Mouse (Mus musculus) cerebellum, adult 11 months (tissue): ENCODE data around the gene Pld4.
A peak's percentile ranks its signal among the peaks of the same experiment; 100 is the strongest.

ENCODE experiments used
- DNase-seq: peaks from one replicate; pipeline ENCODE4 v3.0.0; 2022

Pld4 gene

GRCm38 (mm10) chr12:112738281-112739022, 22.0 kb upstream of the Pld4 start:
- DNase-seq: peak; percentile 54

- DNase-seq: peak; percentile 45
These were observed 21.4 kb upstream of the Pld4 start for GRCm38 (mm10) chr12:112739023-112739568.

- peak; percentile 16 for DNase-seq
These were observed 17.7 kb upstream of the Pld4 start for GRCm38 (mm10) chr12:112742768-112743167.

DNA sequence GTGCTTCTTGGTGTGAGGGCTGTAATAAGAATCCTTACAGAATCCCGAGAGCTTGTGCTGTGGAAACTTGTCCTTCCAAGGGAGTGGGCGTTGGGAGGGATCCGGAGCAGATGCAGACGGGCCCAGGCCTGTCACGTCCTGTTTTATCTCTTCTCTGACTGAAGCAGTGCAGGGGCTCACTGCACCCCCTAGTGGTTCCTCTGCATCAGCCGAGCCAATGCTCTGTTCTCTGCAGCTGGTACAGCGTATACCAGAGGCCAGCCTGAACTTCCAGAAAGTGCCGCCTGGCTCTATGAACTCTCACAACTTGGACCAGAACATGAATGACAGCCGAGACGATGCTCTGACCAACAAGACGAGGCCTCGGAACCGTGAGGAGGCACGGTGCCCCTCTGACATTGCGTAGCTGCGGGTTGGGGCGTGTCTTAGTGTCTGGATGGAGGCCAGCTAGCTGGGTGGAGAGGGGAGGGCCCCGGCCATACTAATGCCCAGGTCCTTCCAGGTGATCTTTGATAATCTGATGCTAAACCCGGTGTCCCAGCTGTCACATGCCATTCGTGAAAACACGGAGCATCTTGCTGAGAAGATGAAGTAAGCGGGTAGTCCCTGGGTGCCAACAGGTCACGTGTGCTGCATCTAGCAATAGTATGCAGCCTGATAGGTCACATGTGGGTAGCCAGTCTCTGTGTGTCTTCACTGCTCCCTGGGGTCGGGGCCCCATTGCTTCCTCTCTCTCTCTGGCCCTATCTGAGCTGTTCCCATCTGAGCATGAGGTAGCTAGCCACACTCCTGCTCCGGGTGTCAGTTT, 17.1 kb upstream of the Pld4 start:
- peak; percentile 69 for DNase-seq

- peak; percentile 24 for DNase-seq
These were observed 16.2 kb upstream of the Pld4 start for GRCm38 (mm10) chr12:112744211-112744610.

DNA sequence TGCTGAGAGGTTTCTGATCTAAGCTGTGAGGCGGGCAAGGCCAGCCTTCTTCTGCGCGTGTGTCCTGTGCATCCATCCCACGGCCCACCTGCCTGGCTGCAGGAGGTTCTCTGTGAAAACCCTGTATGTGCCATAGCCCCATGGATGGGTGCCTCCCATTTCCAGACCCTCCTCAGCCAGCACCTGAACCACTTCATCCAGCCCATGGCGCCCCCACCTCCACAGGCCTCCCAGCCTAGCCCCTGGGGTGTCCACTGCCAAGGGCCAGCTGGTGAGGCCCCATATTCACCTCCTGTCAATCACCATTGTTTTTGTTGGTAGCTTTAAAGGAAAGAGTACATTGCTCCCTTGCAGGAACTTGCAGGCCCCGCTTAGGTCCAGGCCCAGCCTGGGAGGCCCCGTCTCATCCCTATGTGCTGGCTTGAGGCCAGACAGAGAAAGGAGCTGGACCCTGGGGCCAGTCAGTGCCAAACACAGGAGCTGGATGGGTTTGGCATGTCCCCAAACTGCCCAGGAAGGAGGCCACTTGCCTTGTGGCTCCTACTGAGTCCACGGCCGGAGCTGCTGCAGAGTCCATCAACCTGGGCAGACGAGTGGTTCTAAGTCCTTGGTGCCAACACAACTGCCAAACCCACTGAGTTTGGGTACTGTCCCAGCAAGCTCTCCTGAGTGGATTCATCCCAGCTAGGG, 15.4 kb upstream of the Pld4 start:
- peak; percentile 35 for DNase-seq

DNA sequence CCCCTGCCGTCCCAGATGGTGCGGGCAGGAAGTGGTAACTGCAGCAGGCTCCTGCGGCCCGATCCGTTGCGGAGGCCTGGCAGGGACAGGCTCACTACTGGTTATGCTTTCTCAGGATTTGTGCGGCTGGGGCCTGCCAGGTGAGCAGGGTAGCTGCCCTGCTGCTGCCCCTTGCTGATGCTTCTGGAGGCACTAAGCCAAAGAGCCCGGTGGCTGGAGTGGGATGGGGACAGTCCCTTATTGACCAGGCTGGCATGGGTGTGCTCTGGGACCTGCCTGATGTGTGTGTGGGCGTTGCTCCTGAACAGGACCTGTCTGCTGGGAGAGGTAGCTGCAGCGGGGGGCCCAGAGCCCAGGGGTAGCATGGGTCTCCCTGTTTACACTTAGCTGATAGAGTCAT, 14.7 kb upstream of the Pld4 start:
- peak; percentile 24 for DNase-seq

DNA sequence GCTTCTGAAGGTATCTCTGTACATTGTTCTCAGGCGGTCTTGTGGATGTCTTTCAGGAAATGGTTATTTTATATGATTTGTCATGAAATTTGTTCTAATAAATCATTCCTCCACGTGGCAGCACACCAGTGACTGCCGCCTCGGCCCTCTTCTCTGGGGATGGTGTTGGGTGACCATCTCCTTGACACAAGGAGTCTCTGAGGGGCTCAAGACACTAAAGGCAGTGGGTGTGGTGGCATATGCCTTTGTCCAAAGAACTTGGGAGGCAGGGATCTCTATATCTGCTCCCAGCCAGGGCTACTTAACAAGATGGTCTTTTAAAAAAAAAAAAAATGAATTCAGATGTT, 14.0 kb upstream of the Pld4 start:
- DNase-seq: peak; percentile 26

DNA sequence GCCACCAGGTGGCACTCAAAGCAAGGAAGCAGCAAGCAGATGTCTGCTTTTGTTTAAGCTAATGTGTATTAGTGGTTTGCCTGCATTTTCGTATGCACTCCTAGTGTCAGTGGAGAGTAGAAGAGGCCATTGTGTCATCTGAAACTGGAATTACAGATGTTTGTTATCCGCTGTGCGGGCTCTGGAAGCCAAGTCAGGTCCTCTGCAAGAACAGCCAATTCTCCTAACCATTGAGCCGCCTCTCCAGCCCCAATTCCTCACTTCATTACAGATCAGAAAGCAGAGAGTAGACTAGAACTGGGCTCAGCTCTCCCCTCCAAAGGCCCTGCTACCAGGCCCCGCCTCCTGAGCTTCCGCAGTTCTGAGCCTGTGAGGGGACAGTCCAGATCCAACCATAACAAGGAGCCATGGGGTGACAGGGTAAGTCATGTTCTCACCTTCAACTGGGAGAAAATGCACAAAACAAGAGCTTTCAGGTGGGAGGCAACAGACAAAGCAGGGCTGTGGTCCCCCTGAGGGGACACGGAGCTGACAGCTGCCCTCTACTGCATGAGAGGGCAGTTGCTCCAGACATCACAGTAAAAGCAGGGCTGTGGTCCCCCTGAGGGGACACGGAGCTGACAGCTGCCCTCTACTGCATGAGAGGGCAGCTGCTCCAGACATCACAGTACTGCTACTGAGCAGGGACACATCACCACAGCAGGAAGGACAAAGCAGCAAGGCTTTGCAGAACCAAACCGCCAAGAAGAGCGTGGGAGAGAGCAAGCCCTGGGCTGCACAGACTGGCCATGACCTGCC, 13.4 kb upstream of the Pld4 start:
- DNase-seq: peak; percentile 8

GRCm38 (mm10) chr12:112747606-112747970, 12.9 kb upstream of the Pld4 start:
- DNase-seq: no peak

- no peak for DNase-seq
These were observed 9.5 kb upstream of the Pld4 start for GRCm38 (mm10) chr12:112750976-112751375.

DNA sequence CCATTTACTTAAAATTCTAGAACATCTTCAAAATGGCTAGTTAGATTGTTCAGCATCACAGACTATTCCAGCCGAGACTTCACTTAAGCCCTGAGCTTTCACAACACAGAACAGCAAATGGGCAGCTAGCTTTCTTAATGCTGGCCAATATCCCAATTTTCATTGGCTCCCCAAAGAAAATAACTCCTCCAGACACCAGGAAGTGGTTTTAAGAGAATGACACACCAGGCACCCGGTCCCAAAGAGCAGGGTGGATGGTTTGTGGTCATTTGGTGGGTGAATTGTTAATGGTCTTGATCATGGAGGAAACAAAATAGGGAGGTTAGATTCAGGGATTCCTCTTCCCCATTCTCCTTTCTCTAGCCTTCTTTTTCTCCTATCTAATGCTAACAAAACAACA, 8.1 kb upstream of the Pld4 start:
- DNase-seq: no peak

DNA sequence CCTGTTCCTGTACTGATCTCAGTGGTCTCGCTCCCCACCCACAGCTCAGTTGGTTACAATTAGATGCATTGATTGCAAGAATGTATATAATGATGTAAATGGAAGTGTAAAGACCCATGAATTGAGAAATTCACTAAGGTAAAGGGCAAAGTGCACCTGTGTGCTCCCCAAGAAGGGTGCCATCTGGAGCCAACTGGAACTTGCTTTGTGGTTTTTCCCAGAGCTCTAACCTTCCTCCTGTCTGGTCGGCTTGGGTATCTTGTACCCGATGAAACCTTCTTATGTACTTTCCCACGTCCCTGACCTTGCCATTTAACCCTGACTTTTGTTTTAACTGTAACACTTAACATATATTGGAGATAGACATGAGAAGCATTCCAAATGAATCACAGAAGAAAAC, 4.6 kb upstream of the Pld4 start:
- no peak for DNase-seq

GRCm38 (mm10) chr12:112757896-112758295, 2.6 kb upstream of the Pld4 start:
- DNase-seq: no peak

DNA sequence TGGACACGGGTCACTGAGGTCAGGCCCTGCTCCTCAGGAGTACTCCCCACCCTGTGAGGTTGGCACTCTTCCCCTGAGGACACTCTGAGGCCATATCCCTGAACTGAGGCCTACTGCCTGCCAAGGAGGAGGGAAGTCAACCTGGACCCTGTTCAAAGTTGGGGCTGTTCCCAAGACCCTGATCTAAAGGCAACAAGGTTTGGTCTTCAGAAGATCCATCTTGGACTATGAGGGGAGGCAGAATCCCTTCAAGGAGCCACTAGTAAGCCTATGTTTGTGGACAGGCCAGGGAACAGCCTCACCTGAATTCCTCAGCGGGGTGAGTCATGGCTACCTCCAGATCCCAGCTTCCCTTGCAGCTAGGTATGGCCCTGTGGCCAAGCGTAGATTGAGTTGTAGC, 984 bp upstream of the Pld4 start:
- no peak for DNase-seq

- DNase-seq: no peak
These were observed 956 bp downstream of the Pld4 start for GRCm38 (mm10) chr12:112761411-112761810.

DNA sequence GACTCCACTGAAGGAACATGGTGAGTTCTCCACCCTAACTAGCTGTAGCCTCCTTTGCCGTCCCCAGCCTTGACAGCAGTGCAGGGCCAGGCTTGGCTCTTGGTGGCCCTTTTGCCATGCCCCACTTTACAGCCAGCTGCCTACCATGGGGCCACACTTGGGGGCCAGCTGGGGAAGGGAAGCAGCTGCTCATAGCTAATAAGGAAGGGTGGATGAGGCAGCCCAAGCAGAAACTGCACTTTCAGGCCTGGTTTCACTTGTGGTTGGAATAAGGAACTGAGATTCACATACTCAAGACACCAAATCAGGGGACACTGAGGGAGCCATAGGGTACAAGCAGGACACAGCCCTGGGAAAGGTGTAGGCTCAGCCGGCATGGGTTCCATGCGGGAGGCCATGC, 1.6 kb downstream of the Pld4 start:
- DNase-seq: no peak

- DNase-seq: no peak
These were observed 2.7 kb downstream of the Pld4 start for GRCm38 (mm10) chr12:112763176-112763575.

- DNase-seq: no peak
These were observed 3.7 kb downstream of the Pld4 start for GRCm38 (mm10) chr12:112764141-112764540.

DNA sequence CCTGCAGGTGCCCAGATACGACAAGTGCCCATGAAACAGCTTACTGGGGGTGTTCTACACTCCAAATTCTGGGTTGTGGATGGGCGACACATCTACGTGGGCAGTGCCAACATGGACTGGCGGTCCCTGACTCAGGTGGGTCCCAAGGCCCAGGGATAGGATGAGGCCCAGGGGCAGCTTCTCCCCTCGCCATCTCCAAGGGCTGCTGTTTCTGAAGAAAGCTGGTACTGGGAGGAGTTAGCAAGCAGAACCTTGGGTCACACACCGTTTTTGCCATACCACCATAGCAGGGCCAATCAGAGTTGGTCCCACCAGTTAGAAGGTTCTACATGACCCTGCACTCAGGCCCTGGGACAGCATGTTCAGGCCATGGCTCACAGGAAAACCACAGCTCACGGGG, 4.5 kb downstream of the Pld4 start:
- DNase-seq: no peak

DNA sequence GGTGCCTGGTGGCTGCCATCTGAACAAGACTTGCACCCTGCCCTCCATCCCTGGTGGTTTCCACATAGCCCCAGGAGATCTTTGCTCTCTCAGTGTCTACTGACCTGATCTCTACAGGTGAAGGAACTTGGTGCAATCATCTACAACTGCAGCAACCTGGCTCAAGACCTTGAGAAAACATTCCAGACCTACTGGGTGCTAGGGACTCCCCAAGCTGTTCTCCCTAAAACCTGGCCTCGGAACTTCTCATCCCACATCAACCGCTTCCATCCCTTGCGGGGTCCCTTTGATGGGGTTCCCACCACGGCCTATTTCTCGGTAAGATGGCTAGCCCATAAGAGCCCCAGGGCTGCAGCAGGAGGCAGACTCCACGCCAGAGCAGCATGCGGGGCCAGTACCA, 6.1 kb downstream of the Pld4 start:
- DNase-seq: no peak

DNA sequence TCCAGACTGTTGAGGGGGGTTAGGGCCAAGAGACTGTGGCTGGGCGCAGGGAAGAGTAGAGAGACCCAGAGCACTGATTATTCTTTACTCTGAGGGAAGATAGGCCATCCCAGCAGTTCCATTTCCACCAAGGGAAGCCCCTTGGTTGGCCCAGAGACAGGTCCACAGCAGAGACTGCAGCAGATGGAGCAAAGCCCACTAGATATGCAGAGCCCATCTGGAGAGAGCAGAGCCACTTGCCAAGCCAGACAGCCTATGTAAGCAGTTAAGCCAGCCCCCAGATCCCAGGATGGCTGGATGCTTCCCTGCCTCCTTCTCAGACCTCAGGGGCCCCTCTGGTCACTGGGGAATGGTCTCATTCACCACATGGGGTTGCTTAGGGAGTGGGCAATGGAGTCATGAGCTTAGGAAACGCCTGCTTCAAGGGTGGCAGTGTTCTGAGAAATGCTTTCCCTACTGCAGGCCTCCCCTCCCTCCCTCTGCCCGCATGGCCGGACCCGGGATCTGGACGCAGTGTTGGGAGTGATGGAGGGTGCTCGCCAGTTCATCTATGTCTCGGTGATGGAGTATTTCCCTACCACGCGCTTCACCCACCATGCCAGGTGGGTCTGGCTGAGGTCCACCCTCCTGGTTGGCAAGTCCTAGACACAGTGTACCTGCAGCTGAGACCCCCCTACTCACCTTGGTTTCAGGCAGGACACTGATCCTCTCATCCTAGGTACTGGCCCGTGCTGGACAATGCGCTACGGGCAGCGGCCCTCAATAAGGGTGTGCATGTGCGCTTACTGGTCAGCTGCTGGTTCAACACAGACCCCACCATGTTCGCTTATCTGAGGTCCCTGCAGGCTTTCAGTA, 6.8 kb downstream of the Pld4 start:
- no peak for DNase-seq
